Mouse (Mus musculus) adrenal gland, postnatal 10 days (tissue): ENCODE measurements around the gene Gm8994. TPM values are rescaled to one million over a fixed set of nuclear protein-coding genes. Genes with fewer than 3 reads are reported as not detected.
A peak's percentile ranks its signal among the peaks of the same experiment; 100 is the strongest.
"Not testable (repeated sequence)": the region's sequence is repeated elsewhere in the genome, so short reads cannot be mapped to it uniquely, and the experiment has no call there.

ENCODE experiments used
- DNase-seq: peaks from one replicate; pipeline ENCODE4 v3.0.0; 2021; ENCODE audit warnings: mixed read lengths
- long read RNA-seq, 2 experiments: library from polyadenylated mRNA; stranded (forward); transcript quantifications; one replicate each; pipeline ENCODE4 v2.0.0; 2021
- total RNA-seq, 2 experiments: library from RNA; stranded (reverse); gene quantifications; 2 replicates each; pipeline ENCODE4 v1.2.3; 2021

Gm8994 gene
- total RNA-seq, result not detected
- long read RNA-seq, experiment 1, result 0 reads
- long read RNA-seq, experiment 2, result 0 reads

DNA sequence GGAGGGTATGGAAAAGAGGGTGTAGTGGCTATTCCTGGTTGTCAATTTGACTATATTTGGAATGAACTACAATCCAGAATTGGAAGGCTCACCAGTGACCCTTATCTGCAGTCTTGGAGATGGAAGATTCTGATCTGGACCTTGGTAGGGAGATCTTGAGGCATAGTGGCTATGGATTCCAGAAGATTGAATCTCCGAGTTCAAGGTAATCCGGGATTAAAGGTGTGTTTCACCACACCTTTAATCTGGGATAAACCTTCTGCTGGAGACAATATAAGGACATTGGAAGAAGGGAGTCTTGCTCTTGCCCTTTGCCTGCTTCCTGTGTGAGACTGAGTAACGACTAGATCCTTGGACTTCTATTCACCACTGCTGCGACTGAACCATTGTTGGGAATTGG is at the start of gene Gm8994:
TSS of gene Gm8994 (plus strand) at position 301 of the 400 bp plus-strand sequence.
- not testable (repeated sequence) for DNase-seq

DNA sequence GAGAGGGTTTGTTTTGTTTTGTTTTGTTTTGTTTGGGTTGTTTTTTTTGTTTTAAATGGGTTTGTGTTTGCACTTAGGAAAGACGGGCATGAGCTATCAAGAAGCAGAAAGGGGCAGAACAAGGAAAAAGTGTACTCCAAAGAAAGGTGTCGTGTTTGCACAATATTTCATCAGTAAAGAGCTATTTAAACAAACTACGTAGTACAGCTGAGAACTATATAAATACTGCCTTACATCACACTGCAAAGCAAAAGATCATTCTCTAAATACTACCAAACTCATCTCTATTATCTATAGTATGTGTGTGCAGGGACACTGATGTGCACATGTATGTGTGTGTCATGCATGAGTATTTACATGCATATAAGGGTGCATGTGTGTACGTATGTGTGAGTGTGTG is 49.7 kb upstream of the Gm8994 start:
- no peak for DNase-seq

DNA sequence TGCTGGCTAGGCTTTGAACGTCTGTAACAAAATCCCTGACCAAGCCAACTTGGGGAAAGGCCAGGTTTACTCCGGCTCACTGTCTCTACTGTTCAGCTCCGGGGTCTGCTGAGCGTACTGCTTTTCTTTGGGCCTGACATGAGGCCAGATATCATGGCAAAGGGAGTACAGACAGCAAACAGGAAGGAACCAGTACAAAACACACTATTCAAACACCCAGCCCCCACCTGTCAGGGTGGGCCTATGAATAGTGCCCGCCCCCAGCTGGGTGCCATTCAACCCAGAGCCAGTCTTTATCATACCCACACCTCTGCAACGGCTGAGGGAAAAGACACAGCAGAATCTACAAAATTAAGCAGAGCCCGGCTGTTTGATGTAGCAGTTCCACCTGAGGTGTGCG is 42.8 kb upstream of the Gm8994 start:
- DNase-seq, result no peak

DNA sequence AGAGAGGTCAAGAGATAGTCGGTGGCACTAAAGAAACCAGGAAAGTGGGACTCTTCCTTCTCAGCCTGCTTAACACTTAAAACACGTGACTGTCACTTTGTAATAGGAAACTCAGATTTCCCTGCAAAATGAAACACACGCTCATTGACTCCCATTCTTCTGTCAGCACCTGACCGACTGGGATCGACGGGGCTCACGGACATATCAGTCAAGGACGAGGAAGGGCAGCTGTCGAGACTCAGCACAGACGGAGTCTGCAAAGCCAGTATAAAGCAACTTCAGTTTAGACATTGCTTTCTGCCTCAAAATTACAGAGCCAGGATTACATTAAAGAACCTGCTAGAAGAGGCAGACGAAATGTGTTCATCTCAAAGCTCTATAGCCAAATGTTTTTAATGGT is 41.2 kb upstream of the Gm8994 start:
- no peak for DNase-seq

DNA sequence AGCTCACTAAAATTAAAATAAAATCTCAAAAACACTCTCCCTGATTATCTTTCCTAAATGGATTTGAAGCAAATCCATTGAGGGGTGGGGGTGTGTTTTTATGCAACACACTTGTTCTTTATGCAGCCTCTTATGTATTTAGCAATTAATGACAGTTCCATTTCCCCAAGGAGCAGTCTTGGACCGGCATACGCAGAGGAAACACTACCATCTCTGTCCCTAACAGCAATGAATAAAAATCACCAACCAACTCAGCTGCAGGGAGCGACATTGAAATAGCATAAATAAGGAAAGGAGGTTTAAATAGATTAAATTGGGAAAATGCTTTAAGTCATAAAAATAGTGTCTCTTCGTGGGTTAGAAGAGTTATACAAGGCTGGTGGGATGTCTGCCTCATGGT is 40.8 kb upstream of the Gm8994 start:
- DNase-seq, result no peak

DNA sequence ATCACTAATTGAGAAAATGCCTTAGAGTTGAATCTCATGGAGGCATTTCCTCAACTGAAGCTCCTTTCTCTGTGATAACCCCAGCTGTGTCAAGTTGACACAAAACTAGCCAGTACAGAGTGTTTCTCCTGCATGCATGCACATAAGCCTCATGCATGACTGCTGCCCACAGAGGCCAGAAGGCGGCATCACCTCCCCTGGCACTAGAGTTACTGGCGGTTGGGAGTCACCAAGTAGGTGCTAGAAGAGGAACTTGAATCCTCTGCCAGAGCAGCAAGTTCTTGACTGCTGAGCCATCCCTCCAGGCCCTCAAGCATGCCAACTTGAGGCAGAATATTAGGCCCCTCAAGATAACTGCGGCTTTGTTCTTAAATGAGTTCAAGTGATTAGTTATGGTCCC is 35.9 kb upstream of the Gm8994 start:
- no peak for DNase-seq

DNA sequence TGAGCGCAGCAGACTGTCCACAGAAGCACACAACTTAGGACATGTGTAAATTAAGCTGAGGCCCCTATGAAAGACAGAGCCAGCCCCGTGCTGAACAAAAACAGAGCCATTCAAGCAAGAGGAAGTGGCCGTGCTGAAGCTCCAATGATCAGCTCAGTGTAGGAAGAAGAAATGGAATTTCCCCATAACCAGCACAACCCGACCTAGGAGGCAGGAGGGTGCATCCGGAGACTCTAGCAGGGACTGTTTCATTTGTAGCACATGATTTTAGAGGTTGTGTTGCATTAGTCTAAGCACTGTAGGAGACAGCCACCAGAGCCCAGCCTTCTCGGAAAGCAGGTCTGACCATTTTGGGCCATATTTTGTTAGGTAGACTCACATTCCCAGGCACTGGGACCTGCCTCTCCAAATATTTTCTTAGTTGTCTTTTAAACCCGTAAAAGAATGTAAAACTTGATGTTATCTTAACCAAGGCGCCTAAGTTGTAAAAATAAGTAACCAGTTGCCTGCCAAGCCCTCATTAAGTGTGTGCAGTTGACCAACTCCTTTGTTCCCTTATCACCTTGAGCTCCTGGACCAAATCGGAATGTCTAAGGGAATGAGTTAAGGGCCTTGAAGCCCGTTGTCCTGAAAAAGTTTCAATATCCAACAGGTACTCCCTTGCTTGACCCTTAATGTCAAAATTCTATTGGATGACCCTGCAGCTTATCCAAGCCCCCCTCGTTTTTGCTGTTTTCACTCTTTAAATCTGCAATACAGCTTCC is 35.2 kb upstream of the Gm8994 start:
- no peak for DNase-seq

DNA sequence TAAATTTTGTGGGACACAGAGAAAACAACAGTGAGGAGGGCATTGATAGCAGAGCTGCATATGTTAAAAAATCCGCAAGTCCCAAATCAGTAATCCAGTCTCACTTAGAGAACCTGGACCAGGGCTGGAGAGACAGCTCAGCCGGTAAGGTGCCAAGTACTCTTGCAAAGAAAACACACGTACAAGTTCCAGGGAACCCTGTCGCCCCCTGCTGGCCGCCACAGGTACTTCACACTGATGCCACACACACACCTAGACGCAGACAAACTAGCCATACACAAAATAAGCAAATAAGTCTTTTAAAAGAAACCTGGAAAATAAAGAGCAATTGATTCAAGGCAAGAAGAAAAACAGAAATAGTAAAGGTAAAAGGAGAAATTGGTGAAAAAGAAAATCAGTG is 33.6 kb upstream of the Gm8994 start:
- DNase-seq, result no peak

DNA sequence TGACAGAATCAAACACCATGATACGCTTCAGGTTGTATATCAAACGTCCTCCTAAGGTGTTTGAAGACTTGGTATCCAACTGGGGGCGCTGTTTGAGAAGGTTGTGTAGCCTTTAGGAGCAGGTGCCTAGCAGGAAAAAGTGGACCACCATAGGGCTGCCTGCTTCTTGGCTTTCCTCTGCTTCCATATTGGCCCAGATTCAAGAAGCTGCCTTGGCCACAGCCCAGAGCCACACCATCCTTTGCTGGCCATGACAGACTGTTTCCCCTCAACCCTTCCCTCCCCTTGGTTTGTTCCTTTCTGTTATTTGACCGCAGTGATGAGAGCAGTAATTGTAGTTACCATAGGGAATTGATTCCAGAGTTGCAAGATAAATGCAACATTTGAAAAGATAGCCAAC is 31.5 kb upstream of the Gm8994 start:
- DNase-seq, result peak; percentile 58

DNA sequence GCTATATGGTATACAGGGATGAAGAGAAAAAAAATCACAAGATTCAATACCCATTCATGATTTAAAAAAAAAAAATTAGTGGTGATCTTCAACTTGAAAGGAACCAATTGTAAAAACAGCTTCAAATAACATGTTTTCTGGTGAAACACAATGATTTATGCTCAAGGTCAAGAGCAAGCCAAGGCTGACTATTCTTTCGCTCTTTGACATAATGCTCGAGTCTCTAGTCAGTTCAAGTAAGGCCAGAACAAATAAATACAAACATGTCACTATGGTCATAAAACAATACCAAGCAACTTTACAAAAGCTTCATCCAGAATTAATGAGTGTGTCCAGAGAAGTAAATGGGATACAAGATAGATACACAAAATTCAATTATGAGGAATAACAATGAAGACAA is 31.1 kb upstream of the Gm8994 start:
- DNase-seq, result no peak

DNA sequence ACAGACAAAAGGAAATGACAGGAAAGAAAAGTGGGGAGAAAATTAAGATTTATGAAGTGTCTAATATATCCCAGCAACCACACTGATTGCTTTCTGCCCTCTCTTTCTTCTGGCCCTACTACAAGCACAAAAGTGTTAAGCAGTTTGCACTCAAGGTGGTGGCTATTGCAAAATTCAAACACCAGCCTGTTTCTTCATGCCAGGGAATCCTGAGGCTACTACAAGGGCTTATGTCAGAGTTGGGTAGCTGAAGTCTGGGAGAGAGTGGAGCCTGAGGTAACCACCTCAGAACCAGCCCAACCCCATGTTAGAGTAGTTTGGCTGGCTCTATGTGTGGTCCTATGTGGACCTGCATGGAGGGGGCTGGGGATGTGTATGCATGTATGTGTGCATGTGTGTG is 23.8 kb upstream of the Gm8994 start:
- DNase-seq, result no peak

DNA sequence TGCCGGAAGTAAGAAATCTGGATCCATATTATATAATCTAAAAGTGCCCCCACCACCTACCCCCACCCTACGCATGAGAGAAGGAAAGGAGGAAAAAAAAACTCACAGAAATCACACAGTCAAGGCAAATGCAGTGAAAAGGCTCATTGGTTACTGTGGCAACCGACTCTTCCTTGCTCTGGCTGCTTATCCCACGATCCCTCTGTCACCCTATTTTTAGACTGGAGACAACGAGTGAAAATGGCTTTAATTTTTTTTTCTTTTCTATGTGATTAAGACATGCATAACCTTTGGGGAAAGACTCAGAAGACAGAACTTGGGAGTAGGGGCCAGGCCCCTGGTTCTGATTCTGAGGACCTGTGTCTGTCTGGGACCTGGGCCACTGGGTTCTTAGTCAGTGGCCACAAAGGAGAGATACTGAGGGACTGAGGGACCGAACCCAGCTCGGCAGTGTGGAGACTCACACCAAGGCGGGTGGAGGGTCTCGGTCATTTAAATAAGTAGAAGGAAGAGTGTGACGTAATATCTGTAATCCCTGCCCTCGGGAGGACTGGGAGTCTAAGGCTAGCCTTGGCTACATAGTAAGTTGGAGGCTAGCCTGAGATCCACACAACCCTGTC is 22.9 kb upstream of the Gm8994 start:
- DNase-seq, result no peak

DNA sequence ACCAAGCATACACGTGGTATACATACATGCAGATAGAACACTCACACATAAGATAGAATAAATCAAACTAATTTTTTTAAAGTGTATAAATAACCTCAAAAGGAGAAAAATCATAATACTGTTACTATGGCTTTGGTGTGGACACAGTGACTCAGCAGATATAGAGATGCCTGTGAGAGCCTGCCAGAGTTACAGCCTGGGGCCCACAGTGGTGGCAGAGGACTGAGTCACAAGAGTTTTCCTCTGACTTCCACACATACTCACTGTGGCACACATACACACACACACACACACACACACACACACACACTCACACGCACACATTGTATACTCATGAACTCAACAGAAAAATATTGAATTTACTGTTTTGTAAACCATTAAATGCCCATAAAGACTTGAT is 17.9 kb upstream of the Gm8994 start:
- DNase-seq, result no peak

DNA sequence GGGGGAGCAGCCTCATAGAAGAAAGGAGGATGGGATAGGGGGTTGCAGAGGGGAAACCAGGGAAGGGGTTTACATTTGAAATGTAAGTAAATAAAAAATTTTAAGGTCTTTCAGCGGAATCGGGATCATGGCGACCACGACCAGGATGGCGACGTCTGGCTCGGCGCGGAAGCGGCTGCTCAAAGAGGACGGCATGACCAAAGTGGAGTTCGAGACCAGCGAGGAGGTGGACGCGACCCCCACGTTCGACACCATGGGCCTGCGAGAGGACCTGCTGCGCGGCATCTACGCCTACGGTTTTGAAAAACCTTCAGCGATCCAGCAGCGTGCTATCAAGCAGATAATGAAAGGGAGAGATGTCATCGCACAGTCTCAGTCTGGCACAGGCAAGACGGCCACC is 1.1 kb downstream of the Gm8994 start:
- not testable (repeated sequence) for DNase-seq

DNA sequence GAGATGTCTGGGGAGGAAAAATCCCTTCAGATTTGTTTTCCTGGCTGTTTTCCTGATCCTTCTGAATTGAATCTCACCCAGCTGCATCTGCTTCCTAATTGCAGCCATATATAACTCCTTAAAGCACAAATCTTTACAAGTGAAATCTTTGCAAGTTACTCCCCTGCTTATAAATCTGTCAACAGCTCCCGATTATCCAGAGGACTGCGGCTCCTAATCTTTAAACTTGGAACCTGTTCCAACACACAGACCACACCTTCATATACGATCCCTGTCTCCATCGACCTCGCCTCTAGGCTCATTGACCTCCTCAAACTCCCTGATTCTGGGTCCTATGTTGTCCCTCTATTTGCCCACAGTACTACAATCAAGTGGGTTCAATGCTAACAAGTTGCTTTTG is 13.3 kb downstream of the Gm8994 start:
- DNase-seq, result no peak

DNA sequence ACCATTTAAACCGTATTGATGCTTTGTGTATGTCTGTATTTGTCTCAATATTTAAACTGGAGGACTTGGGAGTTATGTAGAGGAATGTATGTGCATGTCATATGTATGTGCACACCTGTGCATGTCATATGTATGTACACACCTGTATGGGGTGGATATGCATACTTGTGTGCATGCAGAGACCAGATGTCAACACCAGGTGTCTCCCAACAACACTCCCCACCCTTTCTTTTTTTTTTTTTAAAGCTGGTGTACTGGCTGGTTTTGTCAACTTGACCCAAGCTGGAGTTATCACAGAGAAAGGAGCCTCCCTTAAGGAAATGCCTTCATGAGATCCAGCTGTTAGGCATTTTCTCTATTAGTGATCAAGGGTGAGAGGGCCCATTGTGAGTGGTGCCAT is 13.8 kb downstream of the Gm8994 start:
- no peak for DNase-seq

DNA sequence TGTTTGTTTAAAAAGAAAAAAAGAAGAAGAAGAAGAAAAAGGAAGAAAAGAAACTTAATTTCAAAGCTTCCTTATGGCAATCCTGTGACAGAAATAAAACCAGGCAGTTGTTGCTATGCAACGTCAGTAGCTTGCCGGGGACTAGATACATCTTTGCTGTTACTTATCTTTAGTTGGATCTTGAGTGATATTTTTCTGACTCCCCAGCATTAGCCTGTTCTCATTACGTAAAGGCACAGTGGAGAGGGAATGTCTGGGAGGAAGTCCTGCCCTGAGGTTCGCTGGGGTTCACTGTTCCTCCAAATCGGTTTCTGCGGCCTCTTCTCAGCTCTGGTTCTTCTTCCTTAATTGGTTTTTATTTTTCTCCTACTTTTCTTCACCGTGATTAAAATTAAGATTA is 16.5 kb downstream of the Gm8994 start:
- DNase-seq, result no peak

DNA sequence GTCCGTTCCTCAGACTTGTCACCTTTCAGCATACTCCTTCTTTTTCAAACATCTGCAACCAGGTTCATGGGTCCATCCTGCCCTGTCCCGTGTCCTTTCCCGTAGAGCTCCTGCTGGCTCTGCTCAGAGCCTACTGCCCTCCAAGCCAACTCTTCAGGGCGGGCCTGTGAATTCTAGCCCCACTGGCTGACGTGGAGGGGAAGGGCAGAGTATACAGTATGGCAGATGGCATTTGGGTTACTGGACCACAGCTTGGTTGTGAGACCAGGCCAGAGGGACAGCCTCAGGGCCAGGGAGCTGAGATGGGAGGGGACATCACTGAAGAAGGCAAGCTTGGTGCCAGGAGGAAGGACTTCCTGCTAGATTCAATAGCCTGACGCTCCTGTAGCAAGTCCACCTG is 17.7 kb downstream of the Gm8994 start:
- no peak for DNase-seq

DNA sequence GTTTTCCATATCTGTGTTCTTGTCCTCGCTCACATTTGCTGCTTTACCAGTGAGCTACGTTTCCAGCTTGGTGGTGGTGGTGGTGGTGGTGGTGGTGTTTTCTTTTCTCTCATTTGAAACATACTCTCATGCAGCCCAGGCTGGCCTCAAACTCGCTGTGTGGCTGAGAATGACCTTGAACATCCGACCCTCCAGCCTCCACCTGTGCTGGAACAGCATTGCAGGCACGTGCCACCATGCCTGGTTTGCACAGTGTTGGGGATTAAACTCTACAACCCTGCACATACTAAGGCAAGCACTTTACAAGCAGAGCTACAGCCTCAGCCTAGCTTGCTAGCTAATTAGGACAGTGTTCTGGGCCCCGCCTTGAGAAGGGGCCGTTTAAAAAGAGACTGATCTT is 18.3 kb downstream of the Gm8994 start:
- DNase-seq, result no peak

DNA sequence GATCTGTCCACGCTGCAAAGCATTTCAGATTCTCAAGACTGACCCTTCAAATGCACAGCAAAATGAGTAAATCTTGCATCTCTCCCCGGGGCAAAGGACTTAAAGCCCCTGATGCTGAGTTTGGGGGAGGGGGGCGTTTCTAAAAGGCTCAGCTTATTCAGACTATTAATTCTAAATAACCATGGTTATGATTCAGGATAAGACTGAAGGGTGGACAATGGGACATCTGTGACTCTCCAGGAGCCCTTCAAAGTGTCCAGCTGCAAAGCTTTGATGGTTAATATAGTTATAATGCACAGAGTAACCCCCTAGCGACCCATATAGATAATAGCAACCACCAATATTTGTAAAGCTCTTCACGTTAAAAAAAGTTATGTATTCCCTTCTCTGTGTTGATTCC is 19.7 kb downstream of the Gm8994 start:
- DNase-seq, result no peak

DNA sequence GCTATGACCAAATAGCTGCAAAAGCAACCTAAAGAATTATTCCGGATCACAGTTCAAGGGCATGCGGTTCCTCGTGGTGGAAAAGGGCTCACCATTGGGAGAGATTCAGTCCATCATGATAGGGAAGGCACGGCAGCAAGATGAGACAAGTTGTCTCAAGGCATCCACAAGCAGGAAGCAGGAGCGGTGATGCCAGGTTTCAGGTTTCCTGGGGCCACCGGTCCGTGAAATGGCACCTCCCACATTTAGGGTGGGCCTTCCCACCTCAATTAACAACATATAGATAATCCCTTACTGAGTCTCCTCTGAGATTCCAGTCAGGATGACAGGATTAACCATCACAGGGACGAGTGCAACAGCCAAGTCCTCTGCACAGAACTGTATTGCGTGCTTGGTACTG is 20.3 kb downstream of the Gm8994 start:
- DNase-seq, result no peak

DNA sequence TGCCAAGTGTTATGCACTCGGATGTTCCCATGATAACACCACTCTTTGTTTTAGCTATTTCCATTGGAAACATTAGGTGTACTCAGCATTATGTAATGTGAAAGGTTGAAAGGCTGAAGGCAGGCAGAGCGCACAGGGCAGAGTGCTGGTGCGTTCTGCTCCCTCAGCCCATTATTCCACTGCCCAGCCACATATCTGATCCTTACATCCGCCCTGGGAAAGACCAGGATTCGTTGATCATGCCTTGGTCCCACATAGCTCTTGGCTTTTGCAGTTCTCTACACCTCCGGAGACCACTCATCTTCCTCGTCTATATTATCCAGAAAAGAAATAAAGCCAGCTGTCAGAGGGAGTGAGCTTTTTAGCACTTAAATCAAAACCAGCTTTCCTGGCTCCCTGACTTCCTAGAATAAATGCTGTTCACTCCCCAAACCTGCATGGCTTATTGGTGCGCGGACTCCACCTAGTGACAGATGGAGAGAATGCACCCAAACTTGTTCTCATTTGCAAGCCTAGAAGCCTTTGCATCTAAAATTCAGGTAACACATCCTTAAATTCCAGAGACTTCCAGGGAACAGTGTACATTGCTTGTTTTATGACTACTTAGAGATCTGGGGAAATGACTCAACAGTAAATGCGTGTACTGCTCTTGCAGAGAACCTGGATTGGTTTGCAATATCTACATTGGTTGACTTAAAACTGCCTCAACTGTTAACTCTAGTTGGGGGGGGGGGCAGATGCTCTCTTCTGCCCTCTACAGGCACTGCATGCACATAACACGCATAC is 26.3 kb downstream of the Gm8994 start:
- peak; percentile 82 for DNase-seq

DNA sequence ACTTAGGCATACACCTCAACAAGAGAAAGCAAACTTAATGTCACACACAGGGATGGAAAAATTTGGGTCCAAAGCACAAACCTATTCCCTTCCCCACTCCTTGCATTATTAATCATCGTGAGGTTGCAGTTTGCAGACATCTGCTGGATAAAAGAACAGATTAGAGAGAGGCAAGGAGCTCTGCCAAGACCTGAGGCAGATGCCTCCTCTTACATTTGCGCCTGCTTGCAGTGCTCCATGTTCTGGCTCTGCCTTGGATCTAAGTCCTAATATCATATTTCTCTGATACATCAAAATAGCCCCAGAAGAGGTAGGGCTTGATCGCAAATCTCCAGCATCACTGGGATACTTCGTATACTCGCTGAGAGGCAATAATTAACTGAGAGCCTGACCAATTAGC is 31.1 kb downstream of the Gm8994 start:
- no peak for DNase-seq
